In the genomic region with DNA sequence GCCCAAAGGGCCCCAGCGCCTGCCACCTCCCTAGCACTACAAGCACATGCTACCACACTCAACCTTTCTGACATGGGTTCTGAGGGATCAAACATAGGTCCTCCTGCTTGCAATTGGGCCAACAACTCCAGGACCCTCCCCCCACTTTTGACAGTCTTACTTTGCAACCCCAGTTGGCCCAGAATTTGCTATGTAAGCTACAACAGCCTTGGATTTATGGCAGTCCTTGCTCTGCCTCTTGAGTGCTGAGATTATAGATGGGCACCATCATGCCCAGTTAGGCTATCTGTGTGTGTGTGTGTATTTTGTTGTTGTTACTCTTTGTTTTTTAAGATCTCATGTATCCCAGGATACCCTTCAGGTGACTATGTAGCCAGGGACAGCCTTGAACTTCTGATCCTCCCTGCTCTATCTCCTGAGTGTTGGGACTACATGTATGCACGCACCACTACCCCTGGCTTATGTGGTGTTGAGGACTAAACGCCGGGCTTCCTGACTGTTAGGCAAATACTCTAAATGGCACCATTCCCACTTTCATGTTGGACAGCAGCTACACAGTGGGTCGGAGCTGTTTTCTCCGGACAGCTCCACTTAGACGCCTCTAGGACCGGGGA, we compare ENCODE assay signal across 8 mouse cellular contexts. TPM values are rescaled to one million over a fixed set of nuclear protein-coding genes. Genes with fewer than 3 reads are reported as not detected.
A peak's percentile ranks its signal among the peaks of the same experiment; 100 is the strongest.
DNase-seq lines count a peak whose midpoint lies in the region; ATAC-seq and TF ChIP-seq lines count a peak whose summit lies in the region.

No protein-coding gene starts in this region.

- no peak overlapping the region for H3K9ac ChIP-seq in kidney, embryonic 15.5 days
- H3K9ac ChIP-seq in hindbrain, embryonic 16.5 days (ENCODE audit: low read depth, low read length): peak overlapping the region; percentile 75; the same call in 1 of the 2 replicates
- peak overlapping the region; percentile 66 for H3K9ac ChIP-seq in midbrain, embryonic 14.5 days (replicated peaks; ENCODE audit: low read length)

- TF ChIP-seq POLR2A in cortical plate, adult 2 months (IDR thresholded peaks at IDR 0.05; ENCODE audit: extremely low read depth, insufficient read depth, low read length): no peak

- WGBS in kidney, embryonic 15.5 days: 16% methylated on average over 8 of the region's 8 CpGs
- WGBS in hindbrain, embryonic 16.5 days: 20% methylated on average over 8 of the region's 8 CpGs
- 23% methylated on average over 8 of the region's 8 CpGs for WGBS in midbrain, embryonic 14.5 days

- no peak for ATAC-seq in kidney, embryonic 15.5 days (replicated peaks; ENCODE audit: low FRiP score)
- peak; percentile 41 for ATAC-seq in hindbrain, embryonic 16.5 days
- no peak for ATAC-seq in midbrain, embryonic 14.5 days (ENCODE audit: low FRiP score, low TSS enrichment)

- H3K4me3 ChIP-seq in kidney, embryonic 15.5 days (replicated peaks): peak overlapping the region; percentile 71
- peak overlapping the region; percentile 94 for H3K4me3 ChIP-seq in cortical plate, adult 2 months (ENCODE audit: insufficient read depth, low read length)
- H3K4me3 ChIP-seq in hindbrain, embryonic 16.5 days (ENCODE audit: low read length): peak overlapping the region; percentile 66
- H3K4me3 ChIP-seq in midbrain, embryonic 14.5 days (replicated peaks; ENCODE audit: low read depth, low read length): peak overlapping the region; percentile 62

- TF ChIP-seq CTCF in cortical plate, adult 2 months (IDR thresholded peaks at IDR 0.05; ENCODE audit: extremely low read depth, insufficient read depth, low read length): no peak

- H3K4me1 ChIP-seq in kidney, embryonic 15.5 days: peaks cover 80% of the 10 kb centered on the region
- H3K4me1 ChIP-seq in cortical plate, adult 2 months (ENCODE audit: control insufficient read depth, insufficient read depth, low read length): peaks cover 8% of the 10 kb centered on the region
- H3K4me1 ChIP-seq in hindbrain, embryonic 16.5 days (ENCODE audit: control insufficient read depth, insufficient read depth, low read depth, low read length): peaks cover 24% of the 10 kb centered on the region
- 0 out of 2 replicates have a peak, but pooled peaks cover 2% of the 10 kb centered on the region for H3K4me1 ChIP-seq in midbrain, embryonic 14.5 days (ENCODE audit: control insufficient read depth, insufficient read depth, low read length)

- DNase-seq in kidney, adult 9 months: no peak
- DNase-seq in midbrain, embryonic 14.5 days: no peak
- no peak for DNase-seq in c-Kit-positive CD71-positive TER-119-positive erythroid progenitor cells, embryonic 14.5 days (ENCODE audit: low spot score)
- DNase-seq in ovary, postnatal 14 days (ENCODE audit: low spot score): no peak
- DNase-seq in frontal cortex, postnatal 36 days (ENCODE audit: low spot score in 2 of 2): no peak

- H3K4me2 ChIP-seq in kidney, embryonic 15.5 days: peak overlapping the region; percentile 93
- H3K4me2 ChIP-seq in hindbrain, embryonic 16.5 days (ENCODE audit: low read length): peak overlapping the region; percentile 85
- peak overlapping the region; percentile 89 for H3K4me2 ChIP-seq in midbrain, embryonic 14.5 days (ENCODE audit: low read length)

- H3K36me3 ChIP-seq in kidney, embryonic 15.5 days: no peaks in the 10 kb centered on the region
- H3K36me3 ChIP-seq in hindbrain, embryonic 16.5 days (ENCODE audit: control insufficient read depth, insufficient read depth, low read length): no peaks in the 10 kb centered on the region
- no peaks in the 10 kb centered on the region for H3K36me3 ChIP-seq in midbrain, embryonic 14.5 days (ENCODE audit: control insufficient read depth, insufficient read depth, low read length)

- no peaks in the 10 kb centered on the region for H3K9me3 ChIP-seq in kidney, embryonic 15.5 days (replicated peaks)
- H3K9me3 ChIP-seq in hindbrain, embryonic 16.5 days (ENCODE audit: control insufficient read depth, low read length): no peaks in the 10 kb centered on the region
- H3K9me3 ChIP-seq in midbrain, embryonic 14.5 days (ENCODE audit: control insufficient read depth, low read length): no peaks in the 10 kb centered on the region

- H3K27ac ChIP-seq in kidney, embryonic 15.5 days: peak overlapping the region; percentile 93
- H3K27ac ChIP-seq in cortical plate, adult 2 months (ENCODE audit: insufficient read depth, low read length): peak overlapping the region; percentile 12
- H3K27ac ChIP-seq in hindbrain, embryonic 16.5 days (ENCODE audit: low read depth, low read length): peak overlapping the region; percentile 4
- H3K27ac ChIP-seq in midbrain, embryonic 14.5 days (replicated peaks; ENCODE audit: low read depth, low read length): peak overlapping the region; percentile 20; the same call in 1 of the 2 replicates

- H3K27me3 ChIP-seq in kidney, embryonic 15.5 days: no peaks in the 10 kb centered on the region
- H3K27me3 ChIP-seq in hindbrain, embryonic 16.5 days (replicated peaks; ENCODE audit: control insufficient read depth, insufficient read depth, low read length): no peaks in the 10 kb centered on the region
- no peaks in the 10 kb centered on the region for H3K27me3 ChIP-seq in midbrain, embryonic 14.5 days (ENCODE audit: control insufficient read depth, insufficient read depth, low read length)

RNA-seq across cellular contexts. Expression of gene Gpr146, which starts 2.4 kb away (rescaled TPM):
- 4.1 and 5.4 TPM in 2 replicates for polyA plus RNA-seq in kidney, embryonic 15.5 days (2015; fragmentation: Nextera tagmentation; extraction: Ambion mirVana)
- 15.3 and 16.3 TPM in 2 replicates for polyA plus RNA-seq in cortical plate, adult 2 months (2012; rRNA removed)
- 3.1 and 4.0 TPM in 2 replicates for polyA plus RNA-seq in hindbrain, embryonic 16.5 days (2015; fragmentation: Nextera tagmentation; extraction: Ambion mirVana)
- polyA plus RNA-seq in midbrain, embryonic 14.5 days (2014; fragmentation: Nextera tagmentation; extraction: Ambion mirVana): 1.2 and 1.8 TPM in 2 replicates

RNA-seq across cellular contexts. Expression of gene C130050O18Rik, which starts 25.2 kb away (rescaled TPM):
- 0.60 and 1.2 TPM in 2 replicates for polyA plus RNA-seq in kidney, embryonic 15.5 days (2015; fragmentation: Nextera tagmentation; extraction: Ambion mirVana)
- polyA plus RNA-seq in cortical plate, adult 2 months (2012; rRNA removed): 0.44 TPM in 2 replicates
- 0.26 and 0.64 TPM in 2 replicates for polyA plus RNA-seq in hindbrain, embryonic 16.5 days (2015; fragmentation: Nextera tagmentation; extraction: Ambion mirVana)
- 0.29 and 0.58 TPM in 2 replicates for polyA plus RNA-seq in midbrain, embryonic 14.5 days (2014; fragmentation: Nextera tagmentation; extraction: Ambion mirVana)

RNA-seq across cellular contexts. Expression of gene Cyp2w1, which starts 27.5 kb away (rescaled TPM):
- 0.16 and 0.60 TPM in 2 replicates for polyA plus RNA-seq in kidney, embryonic 15.5 days (2015; fragmentation: Nextera tagmentation; extraction: Ambion mirVana)
- polyA plus RNA-seq in cortical plate, adult 2 months (2012; rRNA removed): not detected in 2 replicates
- polyA plus RNA-seq in hindbrain, embryonic 16.5 days (2015; fragmentation: Nextera tagmentation; extraction: Ambion mirVana): not detected in 2 replicates
- not detected in 2 replicates for polyA plus RNA-seq in midbrain, embryonic 14.5 days (2014; fragmentation: Nextera tagmentation; extraction: Ambion mirVana)

RNA-seq across cellular contexts. Expression of gene Cox19, which starts 28.7 kb away (rescaled TPM):
- polyA plus RNA-seq in kidney, embryonic 15.5 days (2015; fragmentation: Nextera tagmentation; extraction: Ambion mirVana): 96.2 and 102 TPM in 2 replicates
- polyA plus RNA-seq in cortical plate, adult 2 months (2012; rRNA removed): 90.2 and 92.7 TPM in 2 replicates
- polyA plus RNA-seq in hindbrain, embryonic 16.5 days (2015; fragmentation: Nextera tagmentation; extraction: Ambion mirVana): 95.1 and 98.6 TPM in 2 replicates
- 129 and 130 TPM in 2 replicates for polyA plus RNA-seq in midbrain, embryonic 14.5 days (2014; fragmentation: Nextera tagmentation; extraction: Ambion mirVana)

RNA-seq across cellular contexts. Expression of gene Gper1, which starts 43.1 kb away (rescaled TPM):
- 5.1 and 5.7 TPM in 2 replicates for polyA plus RNA-seq in kidney, embryonic 15.5 days (2015; fragmentation: Nextera tagmentation; extraction: Ambion mirVana)
- 4.7 and 4.8 TPM in 2 replicates for polyA plus RNA-seq in cortical plate, adult 2 months (2012; rRNA removed)
- polyA plus RNA-seq in hindbrain, embryonic 16.5 days (2015; fragmentation: Nextera tagmentation; extraction: Ambion mirVana): 7.8 and 9.4 TPM in 2 replicates
- 9.2 and 9.6 TPM in 2 replicates for polyA plus RNA-seq in midbrain, embryonic 14.5 days (2014; fragmentation: Nextera tagmentation; extraction: Ambion mirVana)

Comparison
In these comparisons a context has a peak if more than half of its experiments do, and no peak if none do; other contexts are left out.
1. H3K27ac ChIP-seq: peak in every context shown above with its lines; median percentile 93 in kidney, embryonic 15.5 days; 20 in midbrain, embryonic 14.5 days; 12 in cortical plate, adult 2 months; 4 in hindbrain, embryonic 16.5 days.